ENCODE assay signal across 19 mouse cellular contexts in genomic region chr10:51418550-51418949, GRCm38 (mm10).
"Had no signal": no experiment of that assay in that cellular context is flagged by ENCODE, and none has a peak within 500 bp of the region (broad histone marks: within the 10 kb centered on the region; RNA-seq: fewer than 3 reads in every experiment).

No protein-coding gene starts in this region.

- ATAC-seq: lung, postnatal 0 days had no signal

- H3K9ac ChIP-seq: liver, embryonic 14.5 days; lung, embryonic 14.5 days; midbrain, embryonic 12.5 days; neural tube, embryonic 13.5 days; neural tube, embryonic 15.5 days; stomach, embryonic 15.5 days had no signal

- H3K36me3 ChIP-seq: midbrain, embryonic 10.5 days; midbrain, embryonic 12.5 days; neural tube, embryonic 13.5 days; neural tube, embryonic 15.5 days; stomach, embryonic 15.5 days had no signal

- DNase-seq: lung, adult 18-20 months; lung, embryonic 14.5 days; lung, postnatal 14 days; lung, postnatal 36 days; retina, postnatal 1 day; right cerebral cortex, adult 18-20 months; right cerebral cortex, postnatal 25 days; thymus, adult 2 months; thymus, postnatal 25 days; thymus, postnatal 4 days had no signal

- H3K4me3 ChIP-seq: midbrain, embryonic 10.5 days; midbrain, embryonic 12.5 days; myocyte; neural tube, embryonic 13.5 days; neural tube, embryonic 15.5 days; stomach, embryonic 15.5 days had no signal

- H3K4me1 ChIP-seq: midbrain, embryonic 10.5 days; midbrain, embryonic 12.5 days; neural tube, embryonic 13.5 days; neural tube, embryonic 15.5 days; stomach, embryonic 15.5 days had no signal

- H3K9me3 ChIP-seq: midbrain, embryonic 10.5 days; midbrain, embryonic 12.5 days; neural tube, embryonic 13.5 days; neural tube, embryonic 15.5 days; stomach, embryonic 15.5 days had no signal

- H3K27me3 ChIP-seq: midbrain, embryonic 12.5 days; neural tube, embryonic 13.5 days; neural tube, embryonic 15.5 days; stomach, embryonic 15.5 days had no signal

- H3K4me2 ChIP-seq: lung, embryonic 14.5 days; midbrain, embryonic 12.5 days; neural tube, embryonic 13.5 days; neural tube, embryonic 15.5 days; stomach, embryonic 15.5 days had no signal

- H3K27ac ChIP-seq: liver, embryonic 14.5 days; midbrain, embryonic 10.5 days; midbrain, embryonic 12.5 days; neural tube, embryonic 13.5 days; neural tube, embryonic 15.5 days; stomach, embryonic 15.5 days; stomach, postnatal 0 days had no signal
